Mouse (Mus musculus) limb, embryonic 15.5 days (tissue): ENCODE data around the gene Tmem268. TPM values are rescaled to one million over a fixed set of nuclear protein-coding genes. Genes with fewer than 3 reads are reported as not detected.

ENCODE experiments used
- ATAC-seq: fragments of 200-750 bp; cut with Nextera tagmentation; 2 replicates; pipeline ENCODE4 v1.8.0; 2017; ENCODE audit warnings: low read depth, moderate TSS enrichment; ENCODE audit not compliant: insufficient number of reproducible peaks, low FRiP score, low TSS enrichment
- H3K27ac ChIP-seq: fragments of 300-500 bp; sonication (generic); 2 replicates; pipeline ENCODE4 v1.5.1; 2015; ENCODE audit warnings: moderate library complexity, mild to moderate bottlenecking, inconsistent platforms
- H3K27me3 ChIP-seq: fragments of 300-500 bp; sonication (generic); 2 replicates; pipeline ENCODE4 v1.6.1; 2015; ENCODE audit warnings: inconsistent platforms
- H3K36me3 ChIP-seq: fragments of 300-500 bp; sonication (generic); 2 replicates; pipeline ENCODE4 v1.6.1; 2015; ENCODE audit warnings: inconsistent platforms
- H3K4me1 ChIP-seq: fragments of 300-500 bp; sonication (generic); 2 replicates; pipeline ENCODE4 v1.6.1; 2015; ENCODE audit warnings: inconsistent platforms
- H3K4me2 ChIP-seq: fragments of 300-500 bp; sonication (generic); 2 replicates; pipeline ENCODE4 v1.6.1; 2015; ENCODE audit warnings: mild to moderate bottlenecking, inconsistent platforms
- H3K4me3 ChIP-seq: fragments of 300-500 bp; sonication (generic); 2 replicates; pipeline ENCODE4 v1.5.1; 2015; ENCODE audit warnings: mild to moderate bottlenecking, inconsistent platforms
- H3K9ac ChIP-seq: fragments of 300-500 bp; sonication (generic); 2 replicates; pipeline ENCODE4 v1.6.1; 2015; ENCODE audit warnings: inconsistent platforms
- H3K9me3 ChIP-seq: fragments of 300-500 bp; sonication (generic); 2 replicates; pipeline ENCODE4 v1.6.1; 2016; ENCODE audit warnings: inconsistent platforms
- WGBS: fragments of 180-500 bp; shearing (Covaris S2); methylation state at CpG from one replicate; pipeline ENCODE4 v1.1.7; 2015; 5-methylcytosine and 5-hydroxymethylcytosine counted together
- polyA plus RNA-seq: library from polyadenylated mRNA; unstranded; fragments of >200 nt; fragmentation: Nextera tagmentation; extraction: Ambion mirVana; gene quantifications from 2 replicates; pipeline ENCODE4 v1.2.1, GENCODE M21; 2015

Tmem268 gene
- 5.8 and 6.4 TPM in 2 replicates for polyA plus RNA-seq

GRCm38 (mm10) chr4:63558407-63559081 lies at the start of gene Tmem268:
Tmem268 (plus strand) TSS chr4:63558781.
- peak; percentile 74 for ATAC-seq

GRCm38 (mm10) chr4:63512921-63513320 lies 45.7 kb upstream of the Tmem268 start:
- no peak overlapping the region for H3K9ac ChIP-seq
- H3K4me2 ChIP-seq: no peak overlapping the region
- 54% methylated on average over 2 of the region's 2 CpGs for WGBS
- H3K4me3 ChIP-seq: no peak overlapping the region
- no peaks in the 10 kb centered on the region for H3K9me3 ChIP-seq
- no peaks in the 10 kb centered on the region for H3K27me3 ChIP-seq
- ATAC-seq: no peak
- H3K27ac ChIP-seq: no peak overlapping the region
- no peaks in the 10 kb centered on the region for H3K4me1 ChIP-seq
- no peaks in the 10 kb centered on the region for H3K36me3 ChIP-seq

More at GRCm38 (mm10) chr4:63558407-63559081, at the start of gene Tmem268:
- peaks cover 37% of the 10 kb centered on the region for H3K4me1 ChIP-seq
- peak within 1 kb of the TSS; percentile 78 for H3K27ac ChIP-seq
- WGBS: under 1% methylated on average over 78 of the region's 81 CpGs
- peak within 1 kb of the TSS; percentile 82 for H3K9ac ChIP-seq
- peak within 1 kb of the TSS; percentile 72 for H3K4me3 ChIP-seq
- H3K27me3 ChIP-seq: no peaks in the 10 kb centered on the region
- peaks cover 10% of the 10 kb centered on the region for H3K36me3 ChIP-seq
- no peaks in the 10 kb centered on the region for H3K9me3 ChIP-seq
- peak within 1 kb of the TSS; percentile 83 for H3K4me2 ChIP-seq

- Histone ChIP-seq H3K4me3 (no peak overlapping the region), H3K27me3 (no peaks in the 10 kb centered on the region), H3K36me3 (no peaks in the 10 kb centered on the region), H3K4me1 (no peaks in the 10 kb centered on the region), H3K9ac (no peak overlapping the region), H3K27ac (no peak overlapping the region), H3K4me2 (no peak overlapping the region), H3K9me3 (no peaks in the 10 kb centered on the region)
- WGBS: 62% methylated on average over 4 of the region's 4 CpGs
- ATAC-seq: no peak
Observed at GRCm38 (mm10) chr4:63514454-63514984, 44.1 kb upstream of the Tmem268 start.

- no peak overlapping the region for H3K9ac ChIP-seq
- no peak overlapping the region for H3K4me3 ChIP-seq
- H3K4me2 ChIP-seq: no peak overlapping the region
- no peaks in the 10 kb centered on the region for H3K9me3 ChIP-seq
- H3K27ac ChIP-seq: no peak overlapping the region
- ATAC-seq: no peak
- WGBS: 82% methylated on average over 5 of the region's 5 CpGs
- no peaks in the 10 kb centered on the region for H3K4me1 ChIP-seq
- no peaks in the 10 kb centered on the region for H3K27me3 ChIP-seq
- H3K36me3 ChIP-seq: no peaks in the 10 kb centered on the region
Observed at GRCm38 (mm10) chr4:63515021-63515420, 43.6 kb upstream of the Tmem268 start.

GRCm38 (mm10) chr4:63521813-63522419 lies 36.7 kb upstream of the Tmem268 start:
- ATAC-seq: no peak
- H3K9me3 ChIP-seq: no peaks in the 10 kb centered on the region
- no peak overlapping the region for H3K4me2 ChIP-seq
- no peak overlapping the region for H3K27ac ChIP-seq
- no peak overlapping the region for H3K4me3 ChIP-seq
- H3K27me3 ChIP-seq: no peaks in the 10 kb centered on the region
- H3K4me1 ChIP-seq: no peaks in the 10 kb centered on the region
- H3K36me3 ChIP-seq: no peaks in the 10 kb centered on the region
- 73% methylated on average over 2 of the region's 2 CpGs for WGBS
- H3K9ac ChIP-seq: no peak overlapping the region

- Histone ChIP-seq H3K4me2 (no peak overlapping the region), H3K27me3 (no peaks in the 10 kb centered on the region), H3K27ac (no peak overlapping the region), H3K4me1 (no peaks in the 10 kb centered on the region), H3K4me3 (no peak overlapping the region), H3K9me3 (no peaks in the 10 kb centered on the region), H3K36me3 (no peaks in the 10 kb centered on the region), H3K9ac (no peak overlapping the region)
- WGBS: 80% methylated on average over 8 of the region's 8 CpGs
- no peak for ATAC-seq
Observed at GRCm38 (mm10) chr4:63525514-63525913, 33.1 kb upstream of the Tmem268 start.

GRCm38 (mm10) chr4:63528946-63529345 lies 29.6 kb upstream of the Tmem268 start:
- Histone ChIP-seq H3K4me2 (no peak overlapping the region), H3K9me3 (no peaks in the 10 kb centered on the region), H3K27ac (no peak overlapping the region), H3K36me3 (no peaks in the 10 kb centered on the region), H3K4me1 (no peaks in the 10 kb centered on the region), H3K9ac (no peak overlapping the region), H3K27me3 (no peaks in the 10 kb centered on the region), H3K4me3 (no peak overlapping the region)
- 72% methylated on average over 6 of the region's 6 CpGs for WGBS
- ATAC-seq: no peak

- ATAC-seq: no peak
- Histone ChIP-seq H3K27me3 (no peaks in the 10 kb centered on the region), H3K4me2 (no peak overlapping the region), H3K27ac (no peak overlapping the region), H3K4me1 (no peaks in the 10 kb centered on the region), H3K36me3 (no peaks in the 10 kb centered on the region), H3K4me3 (no peak overlapping the region), H3K9me3 (no peaks in the 10 kb centered on the region), H3K9ac (no peak overlapping the region)
- 69% methylated on average over 7 of the region's 7 CpGs for WGBS
Observed at GRCm38 (mm10) chr4:63530409-63530808, 28.2 kb upstream of the Tmem268 start.

GRCm38 (mm10) chr4:63537602-63538001 lies 21.0 kb upstream of the Tmem268 start:
- ATAC-seq: no peak
- H3K4me3 ChIP-seq: no peak overlapping the region
- H3K4me2 ChIP-seq: no peak overlapping the region
- 80% methylated on average over 4 of the region's 4 CpGs for WGBS
- H3K36me3 ChIP-seq: no peaks in the 10 kb centered on the region
- H3K4me1 ChIP-seq: no peaks in the 10 kb centered on the region
- H3K9me3 ChIP-seq: no peaks in the 10 kb centered on the region
- no peaks in the 10 kb centered on the region for H3K27me3 ChIP-seq
- H3K27ac ChIP-seq: no peak overlapping the region
- no peak overlapping the region for H3K9ac ChIP-seq

GRCm38 (mm10) chr4:63542209-63542608 lies 16.4 kb upstream of the Tmem268 start:
- 47% methylated on average over 2 of the region's 2 CpGs for WGBS
- no peak for ATAC-seq
- Histone ChIP-seq H3K27me3 (no peaks in the 10 kb centered on the region), H3K27ac (no peak overlapping the region), H3K4me1 (peaks cover 24% of the 10 kb centered on the region), H3K4me2 (no peak overlapping the region), H3K9ac (no peak overlapping the region), H3K36me3 (no peaks in the 10 kb centered on the region), H3K9me3 (no peaks in the 10 kb centered on the region), H3K4me3 (no peak overlapping the region)

GRCm38 (mm10) chr4:63543746-63544493 lies 14.7 kb upstream of the Tmem268 start:
- peak overlapping the region; percentile 79 for H3K4me3 ChIP-seq
- peaks cover 29% of the 10 kb centered on the region for H3K4me1 ChIP-seq
- H3K4me2 ChIP-seq: peak overlapping the region; percentile 34
- peak overlapping the region; percentile 70 for H3K27ac ChIP-seq
- H3K9me3 ChIP-seq: no peaks in the 10 kb centered on the region
- peak; percentile 32 for ATAC-seq
- 49% methylated on average over 10 of the region's 10 CpGs for WGBS
- H3K9ac ChIP-seq: no peak overlapping the region
- H3K36me3 ChIP-seq: peaks cover 10% of the 10 kb centered on the region
- no peaks in the 10 kb centered on the region for H3K27me3 ChIP-seq
